Mouse (Mus musculus) forebrain, embryonic 13.5 days (tissue): ENCODE measurements around the gene Apbb2. TPM values are rescaled to one million over a fixed set of nuclear protein-coding genes. Genes with fewer than 3 reads are reported as not detected.

Experiments
- ATAC-seq: fragments of 200-750 bp; cut with Nextera tagmentation; 2 replicates; pipeline ENCODE4 v1.8.0; 2017
- H3K27ac ChIP-seq: fragments of 300-500 bp; sonication (generic); 2 replicates; pipeline ENCODE4 v1.5.1; 2015; ENCODE audit warnings: inconsistent platforms, mild to moderate bottlenecking, moderate library complexity
- H3K27me3 ChIP-seq: fragments of 300-500 bp; sonication (generic); 2 replicates; pipeline ENCODE4 v1.6.1; 2015; ENCODE audit warnings: mild to moderate bottlenecking, inconsistent platforms
- H3K36me3 ChIP-seq: fragments of 300-500 bp; sonication (generic); 2 replicates; pipeline ENCODE4 v1.6.1; 2015; ENCODE audit warnings: mild to moderate bottlenecking, inconsistent platforms; ENCODE audit not compliant: poor library complexity, severe bottlenecking
- H3K4me1 ChIP-seq: fragments of 300-500 bp; sonication (generic); 2 replicates; pipeline ENCODE4 v1.6.1; 2015; ENCODE audit warnings: inconsistent platforms
- H3K4me2 ChIP-seq: fragments of 300-500 bp; sonication (generic); 2 replicates; pipeline ENCODE4 v1.6.1; 2015; ENCODE audit warnings: inconsistent platforms, mild to moderate bottlenecking, moderate library complexity
- H3K4me3 ChIP-seq: fragments of 300-500 bp; sonication (generic); 2 replicates; pipeline ENCODE4 v1.5.1; 2015; ENCODE audit warnings: mild to moderate bottlenecking, inconsistent platforms
- H3K9ac ChIP-seq: fragments of 300-500 bp; sonication (generic); 2 replicates; pipeline ENCODE4 v1.6.1; 2015; ENCODE audit warnings: mild to moderate bottlenecking, inconsistent platforms
- H3K9me3 ChIP-seq: fragments of 300-500 bp; sonication (generic); replicated peaks from 2 replicates; pipeline ENCODE4 v1.6.1; 2016; ENCODE audit warnings: inconsistent platforms
- WGBS: fragments of 180-500 bp; shearing (Covaris S2); methylation state at CpG from one replicate; pipeline ENCODE4 v1.1.7; 2015; 5-methylcytosine and 5-hydroxymethylcytosine counted together
- polyA plus RNA-seq: library from polyadenylated mRNA; unstranded; fragments of >200 nt; fragmentation: Nextera tagmentation; extraction: Ambion mirVana; gene quantifications from 2 replicates; pipeline ENCODE4 v1.2.1, GENCODE M21; 2015

The Apbb2 gene
- polyA plus RNA-seq, 1 experiment from 2014 or later = 63.0 TPM

GRCm38 (mm10) chr5:66253219-66253618 lies 365.4 kb downstream of the Apbb2 start:
- WGBS = 69% methylated on average over 5 of the region's 5 CpGs
- ATAC-seq = no peak
- Histone ChIP-seq H3K4me1 (no peaks in the 10 kb centered on the region), H3K4me2 (no peak overlapping the region), H3K9me3 (no peaks in the 10 kb centered on the region), H3K9ac (no peak overlapping the region), H3K4me3 (no peak overlapping the region), H3K27me3 (no peaks in the 10 kb centered on the region), H3K36me3 (no peaks in the 10 kb centered on the region), H3K27ac (no peak overlapping the region)

Other genes starting within 250 kb of the Apbb2 start
- gene Uchl1, start 57.3 kb upstream of the Apbb2 start, polyA plus RNA-seq = 833 and 867 TPM in 2 replicates
- gene Limch1, start 127.0 kb upstream of the Apbb2 start, polyA plus RNA-seq = 48.4 and 48.7 TPM in 2 replicates